Mouse (Mus musculus): ENCODE measurements around the gene Aatk.

The Aatk gene

GRCm38 (mm10) chr11:120021367-120021766 is 25.6 kb downstream of the Aatk start:
- DNase-seq: no peak

- no peak for DNase-seq
These were observed 27.2 kb downstream of the Aatk start for GRCm38 (mm10) chr11:120019542-120020440.

DNA sequence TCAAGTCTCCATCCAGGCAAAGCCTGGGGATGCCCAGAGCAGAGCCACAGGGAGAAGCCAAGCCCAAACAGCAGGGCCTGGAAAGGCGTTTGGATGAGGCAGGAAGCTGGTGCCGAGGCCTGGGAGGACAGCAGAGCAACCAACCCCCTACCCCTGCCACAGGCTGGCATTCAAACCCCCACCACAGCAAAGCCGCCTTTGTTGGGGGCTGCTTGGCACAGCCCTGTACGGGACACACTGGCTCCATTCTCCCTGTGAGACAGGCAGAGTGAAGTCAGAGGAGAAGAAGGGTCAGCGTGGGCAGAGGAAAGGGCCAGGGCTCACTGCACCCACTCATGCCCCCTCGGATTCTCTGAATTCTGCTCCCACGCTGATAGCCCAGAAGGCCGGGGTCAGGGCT is 30.0 kb downstream of the Aatk start:
- DNase-seq: no peak

GRCm38 (mm10) chr11:120014758-120015157 is 32.2 kb downstream of the Aatk start:
- DNase-seq: no peak

DNA sequence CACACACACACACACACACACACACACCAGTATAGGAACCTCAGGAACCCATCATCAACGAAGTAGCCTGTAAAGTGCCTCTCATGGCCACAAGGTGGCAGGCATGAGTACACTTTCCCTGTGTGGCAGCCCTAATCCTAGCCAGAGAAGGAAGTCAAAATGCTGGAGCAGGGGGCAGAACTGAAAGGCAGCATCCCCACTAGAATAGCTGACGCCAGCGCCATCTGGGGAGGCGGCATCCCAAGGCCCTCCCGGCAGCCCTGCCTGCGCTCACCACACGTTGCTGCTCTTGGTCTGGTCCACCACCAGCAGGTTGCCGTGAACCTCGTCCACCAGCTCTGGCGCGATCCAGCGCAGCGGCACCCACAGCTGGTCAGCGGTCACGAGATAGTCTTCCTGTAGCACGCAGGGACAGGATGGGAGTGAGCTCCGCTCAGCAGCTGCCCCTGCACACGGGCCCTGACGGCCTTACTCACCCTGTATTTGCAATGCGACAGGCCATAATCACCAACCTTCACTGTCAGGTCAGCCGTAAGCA is 33.7 kb downstream of the Aatk start:
- DNase-seq: peak; percentile 83

GRCm38 (mm10) chr11:120012702-120013101 is 34.3 kb downstream of the Aatk start:
- DNase-seq: no peak

GRCm38 (mm10) chr11:120011761-120012560 is 35.0 kb downstream of the Aatk start:
- peak; percentile 59 for DNase-seq

- DNase-seq: no peak
These were observed 35.7 kb downstream of the Aatk start for GRCm38 (mm10) chr11:120011114-120011760.

GRCm38 (mm10) chr11:120009937-120010336 is 37.0 kb downstream of the Aatk start:
- DNase-seq: no peak

- no peak for DNase-seq
These were observed 38.0 kb downstream of the Aatk start for GRCm38 (mm10) chr11:120008956-120009355.

- DNase-seq: no peak
These were observed 38.5 kb downstream of the Aatk start for GRCm38 (mm10) chr11:120008501-120008900.

DNA sequence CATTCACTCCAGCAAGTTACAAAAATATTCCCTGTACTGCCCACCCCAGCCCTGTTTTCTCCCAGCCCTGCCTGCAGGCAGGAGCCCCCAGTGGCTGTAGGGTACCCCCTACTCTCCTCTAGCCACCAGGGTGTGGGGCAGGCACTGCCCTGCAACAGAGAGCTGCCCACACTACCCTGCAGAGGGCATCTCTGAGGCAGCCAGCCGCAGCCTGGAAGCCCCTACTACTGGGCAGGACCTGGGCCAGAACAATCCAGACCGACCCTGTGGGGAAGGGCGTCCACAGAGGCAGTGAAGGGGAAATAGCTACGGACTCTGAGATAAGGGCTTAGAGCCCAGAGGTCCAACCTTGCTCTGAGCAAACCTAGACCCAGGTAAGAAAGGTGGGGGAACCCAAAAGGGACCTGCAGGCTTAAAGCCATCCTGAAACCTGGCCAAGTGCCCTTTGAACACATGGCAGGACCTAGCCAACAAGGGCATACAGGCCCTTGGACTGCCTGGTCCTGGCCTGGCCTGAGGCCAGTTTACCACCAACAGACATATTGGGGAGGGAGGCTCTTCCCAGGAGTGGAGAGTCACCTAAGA is 39.4 kb downstream of the Aatk start:
- no peak for DNase-seq

- peak; percentile 53 for DNase-seq
These were observed 41.3 kb downstream of the Aatk start for GRCm38 (mm10) chr11:120005434-120006317.

- peak; percentile 38 for DNase-seq
These were observed 44.2 kb downstream of the Aatk start for GRCm38 (mm10) chr11:120002634-120003220.

DNA sequence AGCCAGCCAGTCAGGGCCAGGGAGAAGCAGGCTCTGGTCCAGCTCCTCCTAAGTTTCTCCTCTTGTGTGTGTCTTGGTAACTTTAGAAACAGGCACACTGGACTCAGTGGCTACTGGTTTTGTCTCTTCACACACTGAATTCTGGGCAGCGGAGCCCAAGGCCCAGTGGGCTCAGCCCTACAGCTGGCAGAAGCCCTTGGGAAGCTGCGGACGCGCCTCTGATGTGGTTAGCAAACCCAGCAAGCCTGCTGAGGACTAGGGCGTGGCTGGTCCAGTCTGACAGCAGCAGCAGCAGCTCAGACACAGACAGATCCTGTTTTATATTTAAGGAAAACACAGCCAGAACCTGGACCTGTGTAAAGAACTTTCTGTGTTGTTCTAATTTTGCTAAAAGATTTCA is 44.9 kb downstream of the Aatk start:
- peak; percentile 17 for DNase-seq

GRCm38 (mm10) chr11:119997351-119997750 is 49.6 kb downstream of the Aatk start:
- no peak for DNase-seq

- peak; percentile 73 for DNase-seq
These were observed 55.7 kb downstream of the Aatk start for GRCm38 (mm10) chr11:119991338-119991678.

DNA sequence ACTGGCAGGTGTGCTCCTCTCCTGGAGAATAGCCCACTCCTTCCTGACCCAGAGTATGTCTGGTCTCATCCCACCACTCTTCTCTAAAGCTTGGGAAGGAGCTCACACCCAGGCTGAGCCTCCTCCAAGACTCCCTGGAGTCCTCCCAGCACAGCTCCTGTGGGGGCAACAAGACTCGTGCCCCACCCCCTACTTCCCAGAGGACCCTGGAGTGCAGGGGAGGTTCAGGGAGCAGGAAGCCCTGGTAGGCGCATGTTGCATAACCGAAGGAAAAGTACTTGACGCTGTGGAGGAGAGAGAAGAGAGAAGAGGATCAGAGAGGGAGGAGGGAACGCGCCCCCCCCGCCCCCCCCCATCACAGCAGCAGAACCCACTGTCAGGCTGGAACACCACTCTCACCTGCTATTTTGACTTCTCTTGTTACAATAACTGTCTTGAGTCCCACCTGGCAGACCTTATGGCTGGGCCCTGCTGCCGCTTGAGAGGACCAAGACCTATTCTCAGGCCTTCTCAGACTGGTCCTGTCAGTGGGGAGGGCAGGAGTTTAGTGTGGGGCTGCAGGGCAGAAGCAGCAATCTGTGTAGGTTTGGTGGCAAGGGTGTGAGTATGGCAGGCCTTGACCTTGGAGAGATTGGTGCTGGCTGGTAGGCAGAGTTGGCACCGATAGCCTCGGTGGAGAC is 56.2 kb downstream of the Aatk start:
- no peak for DNase-seq

- peak; percentile 22 for DNase-seq
These were observed 57.8 kb downstream of the Aatk start for GRCm38 (mm10) chr11:119989115-119989564.

GRCm38 (mm10) chr11:119988391-119988790 is 58.6 kb downstream of the Aatk start:
- DNase-seq: peak; percentile 24

DNA sequence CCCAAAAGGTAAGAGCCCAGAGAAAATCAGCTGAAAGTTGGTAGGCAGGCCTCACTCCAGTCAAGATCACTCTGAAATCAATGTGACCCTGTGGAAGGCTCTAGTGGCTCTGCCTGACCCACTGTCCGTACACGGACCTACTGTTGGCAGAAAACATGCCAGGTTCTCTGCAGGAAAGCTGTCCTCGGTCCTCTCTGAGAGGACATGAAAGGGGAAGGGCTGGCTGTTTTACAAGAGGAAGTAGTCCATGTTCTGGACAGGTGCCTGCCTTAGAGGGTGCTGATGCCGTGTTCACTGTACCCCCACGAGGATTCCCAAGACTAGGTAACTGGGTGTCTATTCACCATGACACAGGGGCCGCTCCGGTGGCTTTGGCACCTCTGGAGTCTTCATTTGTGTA is 59.1 kb downstream of the Aatk start:
- peak; percentile 13 for DNase-seq
